Mouse (Mus musculus): ENCODE measurements at regions not wholly inside any gene's neighbourhood (a gene's known extent, or its start where the extent isn't known, plus 50 kb on each side); places are given as distances from the start of the nearest gene placed in this dataset.

DNA sequence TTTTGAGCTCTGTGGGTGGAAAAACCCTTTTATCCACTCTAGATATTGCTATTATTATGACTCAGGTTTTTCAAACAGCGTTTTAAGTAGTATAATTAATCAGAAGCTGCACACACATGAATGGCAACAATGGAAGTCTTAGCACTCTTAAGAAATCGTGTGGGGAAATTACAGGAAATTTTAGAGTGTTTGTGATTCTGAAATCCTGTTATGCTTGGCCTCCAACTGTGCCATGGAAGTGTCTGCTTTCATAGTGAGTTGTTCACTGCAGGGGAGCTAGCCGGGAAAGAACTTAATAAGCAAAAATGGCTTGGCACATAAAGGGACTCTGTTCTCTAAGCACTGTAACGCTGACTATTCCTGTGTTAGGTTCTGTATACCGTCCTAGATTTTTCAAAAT is 570.7 kb downstream of the Slco4c1 start:
- no peak for TF ChIP-seq CTCF (IDR thresholded peaks at IDR 0.05; ENCODE audit: low read depth, low read length)
- TF ChIP-seq POLR2A (IDR thresholded peaks at IDR 0.05; ENCODE audit: insufficient read depth, low read length): no peak
